In genomic region chr6:37870245-37871136, GRCm38 (mm10) we compare ENCODE assay signal across 7 mouse cellular contexts. TPM values are rescaled to one million over a fixed set of nuclear protein-coding genes. Genes with fewer than 3 reads are reported as not detected.
DNase-seq lines count a peak whose midpoint lies in the region; ATAC-seq lines count a peak whose summit lies in the region.

TSS of gene Trim24 (plus strand) at chr6:37870811.

- peak within 1 kb of the TSS; percentile 34 for H3K4me2 ChIP-seq in embryonic facial prominence, embryonic 11.5 days (ENCODE audit: low read depth, low read length)
- H3K4me2 ChIP-seq in midbrain, embryonic 13.5 days (replicated peaks) = peak within 1 kb of the TSS; percentile 48

- peak; percentile 97 for ATAC-seq in embryonic facial prominence, embryonic 11.5 days (replicated peaks; ENCODE audit: insufficient number of reproducible peaks, low FRiP score, low TSS enrichment, low read depth)
- ATAC-seq in granulocyte monocyte progenitor cell, adult 5-6 weeks (replicated peaks; ENCODE audit: poor library complexity, severe bottlenecking) = peak; percentile 91
- ATAC-seq in midbrain, embryonic 13.5 days = peak; percentile 98

- peak within 1 kb of the TSS; percentile 79 for H3K4me3 ChIP-seq in embryonic facial prominence, embryonic 11.5 days (ENCODE audit: low read depth, low read length)
- peak within 1 kb of the TSS; percentile 95 for H3K4me3 ChIP-seq in limb, embryonic 10.5 days
- peak within 1 kb of the TSS; percentile 86 for H3K4me3 ChIP-seq in midbrain, embryonic 13.5 days (replicated peaks)

- no peaks in the 10 kb centered on the region for H3K27me3 ChIP-seq in embryonic facial prominence, embryonic 11.5 days (ENCODE audit: control insufficient read depth, insufficient read depth, low read length)
- no peaks in the 10 kb centered on the region for H3K27me3 ChIP-seq in limb, embryonic 10.5 days (ENCODE audit: low read depth, poor library complexity, severe bottlenecking)
- no peaks in the 10 kb centered on the region for H3K27me3 ChIP-seq in midbrain, embryonic 13.5 days

- H3K9ac ChIP-seq in embryonic facial prominence, embryonic 11.5 days (replicated peaks; ENCODE audit: low read length) = peak within 1 kb of the TSS; percentile 95
- H3K9ac ChIP-seq in midbrain, embryonic 13.5 days (replicated peaks) = peak within 1 kb of the TSS; percentile 96

- H3K9me3 ChIP-seq in embryonic facial prominence, embryonic 11.5 days (replicated peaks; ENCODE audit: control insufficient read depth, low read length) = peaks cover 10% of the 10 kb centered on the region
- H3K9me3 ChIP-seq in limb, embryonic 10.5 days (replicated peaks) = peaks cover 21% of the 10 kb centered on the region; the same call in 1 of the 2 replicates
- H3K9me3 ChIP-seq in midbrain, embryonic 13.5 days = peaks cover 33% of the 10 kb centered on the region

- peak; percentile 98 for DNase-seq in adrenal gland, postnatal 14 days
- peak; percentile 98 for DNase-seq in embryonic facial prominence, embryonic 11.5 days (ENCODE audit: low spot score)
- DNase-seq in kidney, adult 11 months = peak; percentile 98
- DNase-seq in limb, embryonic 10.5 days (ENCODE audit: low spot score) = peak; percentile 97
- DNase-seq in spleen, adult 12 weeks (ENCODE audit: low spot score) = peak; percentile 88

- peak within 1 kb of the TSS; percentile 97 for H3K27ac ChIP-seq in embryonic facial prominence, embryonic 11.5 days (replicated peaks; ENCODE audit: low read depth, low read length)
- H3K27ac ChIP-seq in limb, embryonic 10.5 days = peak within 1 kb of the TSS; percentile 99
- peak within 1 kb of the TSS; percentile 100 for H3K27ac ChIP-seq in midbrain, embryonic 13.5 days

- H3K4me1 ChIP-seq in embryonic facial prominence, embryonic 11.5 days (ENCODE audit: control insufficient read depth, insufficient read depth, low read length) = no peaks in the 10 kb centered on the region
- peaks cover 4% of the 10 kb centered on the region; the same call in 1 of the 2 replicates for H3K4me1 ChIP-seq in limb, embryonic 10.5 days
- H3K4me1 ChIP-seq in midbrain, embryonic 13.5 days (replicated peaks) = no peaks in the 10 kb centered on the region

- WGBS in embryonic facial prominence, embryonic 11.5 days = under 1% methylated on average over 76 of the region's 89 CpGs
- under 1% methylated on average over 71 of the region's 89 CpGs for WGBS in limb, embryonic 10.5 days
- WGBS in midbrain, embryonic 13.5 days = under 1% methylated on average over 49 of the region's 89 CpGs

- no peaks in the 10 kb centered on the region for H3K36me3 ChIP-seq in embryonic facial prominence, embryonic 11.5 days (replicated peaks; ENCODE audit: control insufficient read depth, insufficient read depth, low read depth, low read length)
- peaks cover 33% of the 10 kb centered on the region for H3K36me3 ChIP-seq in limb, embryonic 10.5 days
- peaks cover 28% of the 10 kb centered on the region for H3K36me3 ChIP-seq in midbrain, embryonic 13.5 days

RNA-seq across cellular contexts. Expression of gene Trim24, which starts in this region (rescaled TPM):
- total RNA-seq in adrenal gland, postnatal 14 days (2021) = 42.4 and 43.9 TPM in 2 replicates
- polyA plus RNA-seq in embryonic facial prominence, embryonic 11.5 days (2014; fragmentation: Nextera tagmentation; extraction: Ambion mirVana) = 35.5 and 39.7 TPM in 2 replicates
- 29.9 and 31.0 TPM in 2 replicates for total RNA-seq in granulocyte monocyte progenitor cell, adult 5-6 weeks (2014; fragmentation: Nextera tagmentation)
- total RNA-seq in granulocyte monocyte progenitor cell, adult 5-6 weeks (2017) = 13.9 and 16.6 TPM in 2 replicates
- polyA plus RNA-seq in limb, embryonic 10.5 days (2016; fragmentation: Nextera tagmentation; extraction: Ambion mirVana) = 17.0 and 21.9 TPM in 2 replicates
- polyA plus RNA-seq in midbrain, embryonic 13.5 days (2015; fragmentation: Nextera tagmentation; extraction: Ambion mirVana) = 28.5 and 30.8 TPM in 2 replicates

Comparison
In these comparisons a context has a peak if more than half of its experiments do, and no peak if none do; other contexts are left out.
1. Peak in every context shown above with its lines: DNase-seq, ATAC-seq, H3K4me3 ChIP-seq and H3K27ac ChIP-seq.